Mouse (Mus musculus) urinary bladder, postnatal 25 days (tissue): ENCODE results near the gene Mtmr1.

ENCODE experiments used
- DNase-seq: peaks from one replicate; pipeline ENCODE4 v3.0.0; 2022; ENCODE audit warnings: low spot score

Mtmr1 gene

DNA sequence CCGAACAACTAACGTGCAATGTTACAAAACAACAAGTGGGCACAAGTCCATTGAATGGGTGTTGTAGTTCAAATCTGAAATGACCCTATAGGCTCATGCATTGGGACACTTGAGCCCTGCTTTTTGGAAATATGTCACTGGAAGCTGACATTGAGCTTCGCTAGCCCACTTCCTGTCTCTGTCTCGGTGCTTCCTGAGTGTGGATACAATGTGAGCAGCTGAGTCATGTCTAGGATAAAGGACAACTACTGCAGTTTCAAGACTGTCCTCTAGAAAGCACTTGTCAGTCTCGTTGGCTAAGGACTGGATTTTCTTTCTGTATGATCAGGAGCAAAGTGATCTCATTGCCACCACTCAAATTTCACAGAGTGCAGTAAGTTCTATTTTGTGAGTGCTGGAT lies 78.4 kb downstream of the Mtmr1 start:
- DNase-seq = no peak

DNA sequence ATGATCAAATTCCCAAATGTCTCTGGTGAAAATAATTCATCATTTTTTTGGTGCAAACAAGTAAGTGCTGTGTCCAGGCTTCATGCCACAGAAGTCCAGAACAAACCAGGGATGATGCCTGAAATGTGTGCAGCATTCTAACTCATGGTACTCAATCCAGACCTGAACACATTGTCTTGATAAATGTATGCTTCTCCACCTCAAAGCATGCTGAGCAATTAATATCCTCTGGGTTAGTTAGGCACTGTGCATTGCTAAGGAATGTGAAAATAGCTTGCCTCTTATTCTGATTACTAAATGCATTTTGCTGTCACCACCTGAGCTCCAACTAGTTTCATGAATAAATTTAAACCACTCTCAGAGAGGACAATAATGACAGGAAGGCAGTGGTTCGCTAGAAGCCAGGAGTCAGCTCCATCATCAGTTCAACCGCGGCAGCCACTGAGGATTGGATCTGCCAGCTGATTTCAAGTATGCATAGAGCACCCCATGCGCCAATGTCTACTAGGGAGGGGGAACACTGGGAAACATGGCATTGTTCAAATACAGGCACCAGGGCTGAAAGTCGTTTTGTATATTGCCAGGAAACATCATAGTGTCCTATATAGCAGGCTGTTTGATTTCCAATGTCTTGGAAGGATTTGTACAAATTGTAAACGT lies 91.6 kb downstream of the Mtmr1 start:
- DNase-seq = no peak

DNA sequence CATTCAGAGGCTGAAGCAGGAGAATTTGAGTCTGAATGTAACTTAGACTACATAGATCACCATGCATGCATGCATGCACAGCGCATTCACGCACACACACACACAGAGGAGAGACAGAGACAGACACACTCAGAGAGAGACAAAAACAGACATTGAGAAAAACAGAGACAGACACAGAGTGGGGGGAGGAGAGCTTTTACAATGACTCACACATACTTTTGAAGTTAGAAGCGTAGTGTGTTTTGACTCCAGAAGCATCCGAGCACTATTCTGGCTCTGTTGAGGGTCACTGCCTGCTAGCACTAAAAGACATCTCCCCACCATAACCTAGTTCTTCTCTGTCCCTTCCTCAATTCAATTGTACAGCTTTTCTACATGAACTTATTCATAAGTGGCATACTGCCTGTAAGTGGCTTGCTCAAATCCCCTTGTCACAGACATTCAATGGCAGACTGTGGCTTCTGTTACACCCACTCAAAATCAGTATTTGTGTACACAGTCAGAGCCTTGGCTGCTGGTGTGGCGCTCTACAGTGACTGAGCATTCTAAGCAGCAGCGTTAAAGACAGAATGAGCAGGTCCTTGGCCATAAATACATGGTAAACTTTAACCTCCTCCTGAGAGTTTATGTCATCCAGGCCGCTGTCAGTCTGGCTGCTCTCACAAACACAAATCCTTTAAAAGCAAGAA lies 99.7 kb downstream of the Mtmr1 start:
- no peak for DNase-seq

DNA sequence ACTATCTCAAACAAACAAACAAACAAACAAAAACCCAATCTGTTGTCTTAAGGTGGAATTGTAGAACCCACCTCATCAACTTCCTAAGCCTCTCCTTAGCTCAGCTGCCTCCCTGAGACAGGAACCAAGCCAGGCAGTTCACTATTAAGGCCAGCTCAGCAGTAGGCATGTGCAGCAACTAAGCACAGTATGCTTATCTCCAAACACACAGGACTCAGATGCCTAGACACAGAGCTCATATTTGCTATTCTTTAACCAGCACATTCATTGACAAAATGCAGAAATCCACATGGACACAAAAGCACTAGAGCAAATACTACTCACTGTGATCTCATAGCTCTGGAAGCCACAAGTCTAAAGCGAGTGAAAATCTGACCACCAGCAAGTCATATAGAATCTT lies 100.9 kb downstream of the Mtmr1 start:
- DNase-seq = no peak

DNA sequence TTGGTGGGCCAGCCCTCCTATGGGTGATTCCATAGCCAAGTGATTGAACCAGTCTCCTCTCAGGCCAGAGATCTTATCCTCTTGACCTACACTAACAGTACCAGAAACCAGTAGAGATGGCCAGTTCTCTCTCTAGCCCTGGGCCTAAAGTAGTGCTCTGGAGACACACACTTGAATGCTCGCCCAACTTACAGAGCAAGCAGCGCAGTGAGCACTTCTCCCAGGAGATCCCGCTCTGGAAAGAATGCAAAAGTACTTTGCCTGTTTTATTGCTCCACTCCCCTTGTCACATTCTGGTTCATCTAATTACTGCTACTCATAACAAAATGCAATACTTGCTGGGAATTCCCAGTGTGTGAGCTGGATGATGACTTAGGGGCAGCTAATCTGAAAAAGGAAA lies 102.9 kb downstream of the Mtmr1 start:
- no peak for DNase-seq
